Mouse (Mus musculus): Measurements from ENCODE around the gene Abraxas2.
A peak's percentile ranks its signal among the peaks of the same experiment; 100 is the strongest.

Gene Abraxas2

DNA sequence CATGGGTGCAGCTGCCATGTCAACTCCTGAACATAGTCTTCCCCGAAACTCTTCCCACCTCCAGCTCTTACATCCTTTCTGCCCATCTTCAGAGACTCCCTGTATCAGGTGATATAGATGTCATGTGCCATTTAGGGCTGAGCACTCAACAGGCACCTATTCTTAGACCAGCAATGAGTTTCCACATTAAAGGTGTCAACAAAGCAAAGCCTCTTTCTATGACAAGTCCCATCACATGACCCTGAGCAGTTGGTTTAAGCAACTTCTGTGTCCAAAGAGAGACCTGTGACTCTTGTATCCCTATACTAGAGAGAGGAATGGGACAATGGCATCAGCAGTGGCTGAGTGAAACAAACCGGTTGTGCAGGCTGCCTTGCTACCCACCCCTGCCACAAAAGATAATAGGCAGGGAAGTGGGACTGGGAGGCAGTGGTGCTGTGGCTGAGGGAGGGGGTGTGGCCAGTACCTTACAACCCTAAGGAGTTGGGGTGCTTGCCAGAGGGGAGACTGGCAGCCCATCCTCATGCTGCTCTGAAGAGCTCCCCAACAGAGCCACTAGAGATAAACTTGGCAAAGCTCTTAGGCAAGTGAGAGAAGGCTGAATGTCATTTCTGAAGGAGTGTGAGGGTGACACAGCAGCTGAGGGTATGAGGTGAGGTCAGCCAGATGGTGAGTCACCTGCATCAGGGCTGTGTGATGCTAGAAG lies 42.0 kb downstream of the Abraxas2 start:
- DNase-seq, result no peak

DNA sequence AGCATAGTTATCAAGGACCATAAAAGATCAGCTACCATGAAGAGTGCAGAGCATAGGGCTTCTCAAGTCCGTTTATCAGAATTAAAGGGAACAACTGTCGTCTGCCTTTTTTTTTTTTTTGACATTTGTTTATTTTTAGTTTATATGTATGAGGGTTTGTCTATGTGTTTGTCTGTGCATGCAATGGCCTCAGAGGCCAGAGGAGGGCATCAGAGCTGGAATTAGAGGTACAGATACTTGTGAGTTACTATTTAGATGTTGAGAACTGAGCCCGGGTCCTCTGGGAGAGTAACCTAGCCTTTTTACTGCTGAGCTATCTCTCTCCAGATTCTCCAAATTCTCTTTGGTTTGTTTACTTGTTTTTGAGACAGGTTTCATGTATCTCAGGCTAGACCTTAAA lies 44.8 kb downstream of the Abraxas2 start:
- no peak for DNase-seq

DNA sequence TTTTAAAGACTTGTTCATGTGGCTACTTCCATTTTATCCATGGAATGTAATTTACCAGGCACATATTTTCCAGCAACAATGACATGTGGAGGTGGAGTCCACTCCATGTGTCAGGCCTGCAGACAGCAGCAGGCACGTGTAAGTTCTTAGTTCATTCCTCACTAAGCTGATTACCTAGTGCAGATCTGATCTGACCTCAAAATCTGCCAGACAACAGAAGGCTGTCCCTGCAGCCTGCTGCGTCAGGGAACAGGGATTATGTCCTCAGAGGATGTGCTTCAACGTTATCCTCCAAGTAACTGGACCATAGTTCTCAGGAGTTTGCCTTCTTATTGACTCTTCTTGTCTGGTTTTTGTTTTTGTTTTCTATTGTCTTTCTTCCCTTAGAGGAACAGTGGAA lies 62.9 kb downstream of the Abraxas2 start:
- no peak for DNase-seq

DNA sequence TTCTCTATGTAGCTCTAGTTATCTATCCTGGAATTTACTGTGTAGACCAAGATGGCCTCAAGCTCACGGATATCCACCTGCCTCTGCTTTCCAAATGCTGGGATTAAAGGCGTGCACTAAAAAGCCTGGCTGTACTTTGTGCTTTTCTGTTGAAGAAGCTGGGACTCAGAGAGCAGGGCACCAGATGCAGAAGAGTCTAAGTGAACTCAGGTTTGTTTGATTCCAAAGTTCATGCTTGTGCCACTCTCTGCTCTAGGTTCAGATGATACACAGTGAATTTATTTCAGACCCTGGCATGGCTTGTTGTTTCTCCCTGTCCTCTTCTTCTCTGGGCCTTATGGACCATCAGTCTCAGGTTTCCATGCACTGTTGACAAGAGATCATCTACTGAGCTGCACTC lies 66.2 kb downstream of the Abraxas2 start:
- no peak for DNase-seq

DNA sequence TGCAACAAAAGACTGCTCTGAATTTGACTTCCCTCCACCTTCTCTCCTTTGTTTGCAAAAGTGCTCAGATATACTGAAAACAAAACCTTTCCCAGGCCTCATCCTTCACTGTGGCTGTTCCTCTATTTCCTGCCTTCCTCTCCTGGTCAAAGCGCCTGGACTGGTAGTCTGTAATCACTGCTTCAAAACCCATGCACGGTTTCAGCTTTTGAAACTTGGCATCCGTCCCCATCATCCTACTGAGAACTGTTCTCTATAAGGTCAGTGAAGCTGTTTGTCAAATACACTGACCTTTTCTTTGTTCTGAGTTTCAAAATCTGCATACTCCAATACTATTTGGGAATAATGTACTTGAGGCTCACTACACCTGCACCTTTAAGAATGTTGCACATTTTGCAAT lies 68.2 kb downstream of the Abraxas2 start:
- DNase-seq, result no peak

DNA sequence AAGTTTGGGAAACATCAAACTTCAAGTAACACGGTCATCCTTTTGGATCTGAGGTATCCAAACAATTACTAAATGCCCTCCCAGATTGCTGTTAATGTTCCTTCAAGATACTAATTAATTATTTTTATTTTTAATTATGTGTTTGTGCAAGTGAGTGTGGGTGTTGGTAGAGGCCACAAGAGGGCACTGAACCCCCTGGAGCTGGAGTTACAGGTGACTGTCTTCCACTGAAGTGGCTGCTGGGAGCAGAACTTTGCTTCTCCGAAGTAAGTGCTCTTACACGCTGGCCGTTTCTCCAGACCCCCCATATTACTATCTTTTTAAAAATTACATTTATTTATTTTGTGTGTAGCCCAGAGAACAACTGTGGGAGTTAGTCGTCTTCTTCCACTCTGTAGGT lies 71.0 kb downstream of the Abraxas2 start:
- DNase-seq, result peak; percentile 26

DNA sequence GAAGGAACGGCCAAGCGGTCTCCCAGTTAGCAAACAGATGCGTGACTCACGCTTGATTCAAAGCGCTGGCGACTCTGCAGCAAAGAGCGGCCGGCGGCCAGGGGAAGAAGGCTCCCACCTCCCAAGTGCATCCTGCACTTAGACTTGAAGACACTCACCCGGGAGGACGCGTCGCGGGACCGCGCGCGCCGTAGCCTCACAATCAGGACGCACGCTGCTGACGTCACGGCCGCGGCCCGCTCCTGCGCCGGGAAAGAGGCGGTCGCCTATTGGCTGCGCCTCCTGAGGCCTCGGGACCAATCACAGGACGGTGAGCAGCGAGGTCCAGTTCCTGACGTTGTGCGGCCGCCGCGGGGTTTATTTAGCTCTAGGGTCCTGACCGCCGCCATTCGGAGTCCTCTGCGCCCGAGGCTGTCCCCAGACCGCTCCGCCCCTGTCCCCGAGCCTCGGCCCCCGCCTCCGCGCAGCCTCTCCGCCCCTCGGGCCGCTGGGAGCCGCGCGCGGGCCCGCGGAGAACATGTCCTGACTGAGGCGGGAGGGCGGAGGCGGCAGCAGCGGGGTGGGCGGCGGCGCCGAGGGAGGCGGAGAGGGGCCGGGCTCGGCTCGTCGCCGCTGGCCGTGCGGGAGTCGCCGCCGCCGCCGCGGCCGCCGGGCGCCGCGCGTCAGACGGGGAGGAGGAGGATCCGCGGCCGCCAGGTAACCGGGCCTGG lies 72.0 kb downstream of the Abraxas2 start, which contains the start of gene Zranb1:
Zranb1 (plus strand) TSS at position 293 of the 710 bp plus-strand sequence.
- DNase-seq, result peak; percentile 98

DNA sequence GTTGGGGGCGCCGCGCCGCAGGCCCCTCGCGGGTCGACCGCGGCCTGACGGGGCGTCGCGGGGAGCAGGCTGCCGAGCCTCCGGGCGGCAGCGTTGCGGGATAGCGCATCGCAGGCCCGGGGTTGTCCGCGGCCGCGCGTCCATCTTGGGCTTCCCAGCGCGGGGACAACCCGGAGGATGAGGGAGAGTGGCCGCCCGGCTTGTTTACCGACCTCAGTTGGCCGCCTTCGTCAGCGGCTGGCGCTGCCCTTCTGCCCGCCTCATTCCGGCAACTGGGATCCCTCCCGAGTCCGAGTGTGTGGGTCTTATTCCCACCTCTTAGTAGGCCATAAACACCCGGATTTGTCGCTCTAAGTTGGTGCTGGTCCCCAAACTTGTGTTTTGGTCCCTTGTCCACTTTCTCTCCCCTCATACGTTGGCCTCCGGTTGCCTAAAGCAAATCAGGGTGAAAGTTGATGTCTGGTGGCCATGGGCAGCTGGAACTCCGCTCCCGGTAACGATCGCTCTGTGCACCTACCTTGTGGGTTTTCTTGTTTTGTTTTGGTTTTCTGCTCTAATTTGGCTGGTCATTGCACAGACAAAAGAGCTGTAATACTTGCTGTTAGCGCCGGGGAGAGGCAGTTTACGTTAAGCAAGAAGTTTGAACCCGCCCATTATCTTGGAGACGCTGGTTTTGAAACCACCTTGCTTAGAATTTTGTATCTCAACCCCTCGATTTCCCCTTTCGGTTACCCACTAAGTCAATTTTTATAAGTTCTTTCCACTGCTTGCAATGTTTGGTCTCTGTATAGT lies 72.7 kb downstream of the Abraxas2 start:
- no peak for DNase-seq

DNA sequence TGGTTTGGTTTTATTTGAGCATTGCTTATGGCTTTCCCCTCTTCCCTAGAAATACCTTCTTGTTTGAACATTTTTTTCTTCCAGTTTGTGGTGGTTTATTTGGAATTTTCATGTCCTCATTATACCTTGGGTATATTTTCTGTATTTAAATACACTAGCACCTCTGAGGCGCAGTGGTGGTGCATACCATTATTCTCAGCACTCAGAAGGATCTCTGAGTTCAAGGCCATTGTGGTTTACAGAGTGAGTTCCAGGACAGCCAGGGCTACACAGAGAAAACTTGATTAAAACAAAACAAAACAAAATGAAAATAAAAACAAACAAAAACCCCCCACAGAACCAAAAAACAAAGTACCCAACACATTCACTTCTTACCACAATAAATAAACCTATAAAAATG lies 74.3 kb downstream of the Abraxas2 start:
- DNase-seq, result no peak
